In the genomic region with DNA sequence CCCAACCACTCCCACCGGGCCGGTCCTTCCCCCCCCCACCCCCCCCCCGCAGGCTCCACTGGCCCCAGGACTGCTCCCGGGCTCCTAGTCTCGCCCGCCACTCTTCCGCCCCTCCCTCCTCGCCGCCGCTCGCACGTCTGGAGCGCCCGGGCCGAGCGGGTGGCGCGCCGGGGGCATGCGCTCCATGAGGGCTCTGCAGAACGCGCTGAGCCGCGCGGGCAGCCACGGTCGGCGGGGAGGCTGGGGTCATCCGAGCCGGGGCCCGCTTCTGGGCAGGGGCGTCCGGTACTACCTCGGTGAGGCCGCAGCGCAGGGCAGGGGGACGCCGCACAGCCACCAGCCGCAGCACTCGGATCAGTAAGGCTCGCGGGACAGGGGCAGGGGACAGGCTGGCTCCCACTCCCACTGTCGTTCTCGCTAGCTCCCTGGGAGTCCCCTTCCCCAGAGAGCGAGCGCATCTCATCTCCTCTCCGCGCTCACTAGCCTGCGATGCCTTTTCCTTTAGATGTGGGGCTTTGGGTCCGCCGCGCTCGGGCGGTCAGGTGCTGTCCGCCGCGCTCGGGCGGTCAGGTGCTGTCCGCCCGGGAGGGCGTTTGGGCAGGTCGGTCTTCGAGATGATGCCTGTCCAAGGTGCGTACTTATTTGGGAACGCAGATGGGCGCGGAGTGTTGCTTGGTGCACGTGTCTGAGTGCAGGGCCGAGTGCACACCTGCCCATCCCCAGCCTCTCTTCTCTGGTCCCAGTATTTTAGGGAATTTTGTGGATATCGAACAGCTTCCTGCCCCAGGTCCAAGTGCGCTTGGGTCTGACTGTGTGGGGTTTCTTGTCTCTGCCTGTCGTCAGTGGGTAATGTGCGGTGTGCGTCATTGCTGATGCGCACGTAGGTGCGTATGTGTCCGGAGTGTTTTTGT, we compare ENCODE assay signal across 8 mouse cellular contexts. TPM values are rescaled to one million over a fixed set of nuclear protein-coding genes. Genes with fewer than 3 reads are reported as not detected.
DNase-seq lines count a peak whose midpoint lies in the region; ATAC-seq and TF ChIP-seq lines count a peak whose summit lies in the region.

No protein-coding gene starts in this region.

- no peak for TF ChIP-seq CTCF in MEL (IDR thresholded peaks at IDR 0.05 in 2 of 3, conservative IDR thresholded peaks at IDR 0.05 in 1 of 3; ENCODE audit: control insufficient read depth in 1 of 3, insufficient read depth in 1 of 3, low read depth in 2 of 3, low read length in 3 of 3, poor library complexity in 1 of 3, severe bottlenecking in 1 of 3)

- no peaks in the 10 kb centered on the region for H3K9me3 ChIP-seq in kidney, embryonic 16.5 days (ENCODE audit: low read length)
- H3K9me3 ChIP-seq in MEL (replicated peaks; ENCODE audit: insufficient read depth, low read length) = no peaks in the 10 kb centered on the region
- no peaks in the 10 kb centered on the region for H3K9me3 ChIP-seq in hindbrain, embryonic 11.5 days (ENCODE audit: control insufficient read depth, low read length)
- no peaks in the 10 kb centered on the region for H3K9me3 ChIP-seq in limb, embryonic 13.5 days

- no peak for TF ChIP-seq EP300 in MEL (IDR thresholded peaks at IDR 0.05; ENCODE audit: low read depth in 1 of 2, low read length in 2 of 2)

- 1% methylated on average over 58 of the region's 79 CpGs for WGBS in kidney, embryonic 16.5 days
- 2% methylated on average over 50 of the region's 79 CpGs for WGBS in hindbrain, embryonic 11.5 days
- WGBS in limb, embryonic 13.5 days = under 1% methylated on average over 63 of the region's 79 CpGs

- H3K27ac ChIP-seq in kidney, embryonic 16.5 days (ENCODE audit: low read length) = no peak overlapping the region
- no peak overlapping the region for H3K27ac ChIP-seq in MEL (ENCODE audit: control insufficient read depth, low read depth, low read length)
- H3K27ac ChIP-seq in hindbrain, embryonic 11.5 days (ENCODE audit: low read depth, low read length) = no peak overlapping the region
- H3K27ac ChIP-seq in limb, embryonic 13.5 days = no peak overlapping the region

- no peaks in the 10 kb centered on the region; the same call in 1 of the 2 replicates for H3K79me2 ChIP-seq in MEL (ENCODE audit: control insufficient read depth, insufficient read depth, low read length, poor library complexity)

- no peak for DNase-seq in kidney, adult 11 months
- no peak for DNase-seq in MEL (ENCODE audit: low read depth, low spot score)
- peak; percentile 52 to 70 for DNase-seq in cerebellum, postnatal 36 days
- no peak for DNase-seq in hindbrain, embryonic 11.5 days (ENCODE audit: low spot score)
- peak; percentile 69 for DNase-seq in retina, embryonic 14.5 days (ENCODE audit: low spot score)
- DNase-seq in adrenal gland, postnatal 14 days = no peak

- peaks cover 17% of the 10 kb centered on the region for H3K27me3 ChIP-seq in kidney, embryonic 16.5 days (ENCODE audit: insufficient read depth, low read length)
- H3K27me3 ChIP-seq in MEL (ENCODE audit: control insufficient read depth in 1 of 2, insufficient read depth in 2 of 2, low read length in 2 of 2) = no peaks in the 10 kb centered on the region
- peaks cover 17% of the 10 kb centered on the region for H3K27me3 ChIP-seq in hindbrain, embryonic 11.5 days (ENCODE audit: control insufficient read depth, insufficient read depth, low read length)
- H3K27me3 ChIP-seq in limb, embryonic 13.5 days = peaks cover 29% of the 10 kb centered on the region

- H3K36me3 ChIP-seq in kidney, embryonic 16.5 days (ENCODE audit: insufficient read depth, low read length) = no peaks in the 10 kb centered on the region
- H3K36me3 ChIP-seq in MEL (ENCODE audit: control insufficient read depth in 1 of 2, insufficient read depth in 2 of 2, low read length in 2 of 2) = peaks cover 0 to 10% of the 10 kb centered on the region in 2 experiments; a peak in 2 of 4 replicates
- no peaks in the 10 kb centered on the region for H3K36me3 ChIP-seq in hindbrain, embryonic 11.5 days (ENCODE audit: control insufficient read depth, insufficient read depth, low read length)
- no peaks in the 10 kb centered on the region for H3K36me3 ChIP-seq in limb, embryonic 13.5 days

- ATAC-seq in kidney, embryonic 16.5 days (ENCODE audit: low FRiP score, low TSS enrichment) = peak; percentile 90
- ATAC-seq in hindbrain, embryonic 11.5 days (ENCODE audit: low FRiP score) = peak; percentile 89
- ATAC-seq in limb, embryonic 13.5 days (ENCODE audit: low FRiP score, low read depth) = peak; percentile 88

- H3K9ac ChIP-seq in kidney, embryonic 16.5 days (replicated peaks; ENCODE audit: low read length) = peak overlapping the region; percentile 75
- H3K9ac ChIP-seq in MEL (ENCODE audit: control insufficient read depth, low read depth, low read length, poor library complexity, severe bottlenecking) = peak overlapping the region; percentile 85
- peak overlapping the region; percentile 62 for H3K9ac ChIP-seq in hindbrain, embryonic 11.5 days (ENCODE audit: low read depth, low read length)
- H3K9ac ChIP-seq in limb, embryonic 13.5 days = peak overlapping the region; percentile 72

- peak in 1 of 2 experiments; percentile 55; a peak in 2 of 4 replicates for TF ChIP-seq POLR2A in MEL (IDR thresholded peaks at IDR 0.05; ENCODE audit: control insufficient read depth in 1 of 2, insufficient read depth in 1 of 2, low read depth in 1 of 2, low read length in 2 of 2, poor library complexity in 1 of 2)

- H3K4me3 ChIP-seq in kidney, embryonic 16.5 days (ENCODE audit: low read length) = peak overlapping the region; percentile 70
- H3K4me3 ChIP-seq in MEL (ENCODE audit: control insufficient read depth in 1 of 2, insufficient read depth in 1 of 2, low read depth in 2 of 2, low read length in 2 of 2) = peak overlapping the region; percentile 85 to 89
- peak overlapping the region; percentile 60 for H3K4me3 ChIP-seq in hindbrain, embryonic 11.5 days (ENCODE audit: low read depth, low read length)
- peak overlapping the region; percentile 73 for H3K4me3 ChIP-seq in limb, embryonic 13.5 days

- H3K4me2 ChIP-seq in kidney, embryonic 16.5 days (replicated peaks; ENCODE audit: low read depth, low read length) = peak overlapping the region; percentile 98
- H3K4me2 ChIP-seq in hindbrain, embryonic 11.5 days (replicated peaks; ENCODE audit: low read depth, low read length) = peak overlapping the region; percentile 99
- H3K4me2 ChIP-seq in limb, embryonic 13.5 days (replicated peaks) = peak overlapping the region; percentile 98

- TF ChIP-seq RAD21 in MEL (IDR thresholded peaks at IDR 0.05; ENCODE audit: low read depth, low read length) = no peak

- H3K4me1 ChIP-seq in kidney, embryonic 16.5 days (ENCODE audit: insufficient read depth, low read length) = 0 out of 2 replicates have a peak, but pooled peaks cover 4% of the 10 kb centered on the region
- peaks cover 3 to 22% of the 10 kb centered on the region in 2 experiments; a peak in 3 of 4 replicates for H3K4me1 ChIP-seq in MEL (ENCODE audit: control insufficient read depth in 1 of 2, insufficient read depth in 2 of 2, low read length in 2 of 2)
- H3K4me1 ChIP-seq in hindbrain, embryonic 11.5 days (replicated peaks; ENCODE audit: control insufficient read depth, insufficient read depth, low read length) = no peaks in the 10 kb centered on the region; the same call in 1 of the 2 replicates
- peaks cover 7% of the 10 kb centered on the region for H3K4me1 ChIP-seq in limb, embryonic 13.5 days

RNA-seq across cellular contexts. Expression of a gene that starts 0.5 kb away (rescaled TPM):
- 1.1 and 1.3 TPM in 2 replicates for polyA plus RNA-seq in kidney, embryonic 16.5 days (2015; fragmentation: Nextera tagmentation; extraction: Ambion mirVana)
- 11.8 and 15.6 TPM in 2 replicates for total RNA-seq in MEL (2012; rRNA removed)
- 10 to 100 TPM in 1 of 2 experiments, not detected in 1; 17.8 TPM for polyA plus RNA-seq in MEL (2012; ENCODE audit: insufficient read depth in 1 of 2, insufficient read length in 2 of 2, low read depth in 1 of 2, low replicate concordance in 2 of 2, missing spikeins in 1 of 2)
- 1.3 and 1.5 TPM in 2 replicates for polyA plus RNA-seq in hindbrain, embryonic 11.5 days (2014; fragmentation: Nextera tagmentation; extraction: Ambion mirVana)
- polyA plus RNA-seq in limb, embryonic 13.5 days (2015; fragmentation: Nextera tagmentation; extraction: Ambion mirVana) = 1.8 and 2.5 TPM in 2 replicates
- 2.9 and 31.3 TPM in 2 replicates for total RNA-seq in adrenal gland, postnatal 14 days (2021)

RNA-seq across cellular contexts. Expression of a gene that starts 14.7 kb away (rescaled TPM):
- 39.8 and 43.6 TPM in 2 replicates for polyA plus RNA-seq in kidney, embryonic 16.5 days (2015; fragmentation: Nextera tagmentation; extraction: Ambion mirVana)
- total RNA-seq in MEL (2012; rRNA removed) = 5.1 and 5.8 TPM in 2 replicates
- 10 to 100 TPM in 1 of 2 experiments, not detected in 1; 23.5 TPM for polyA plus RNA-seq in MEL (2012; ENCODE audit: insufficient read depth in 1 of 2, insufficient read length in 2 of 2, low read depth in 1 of 2, low replicate concordance in 2 of 2, missing spikeins in 1 of 2)
- polyA plus RNA-seq in hindbrain, embryonic 11.5 days (2014; fragmentation: Nextera tagmentation; extraction: Ambion mirVana) = 18.9 and 19.5 TPM in 2 replicates
- 39.0 and 40.6 TPM in 2 replicates for polyA plus RNA-seq in limb, embryonic 13.5 days (2015; fragmentation: Nextera tagmentation; extraction: Ambion mirVana)
- 73.9 and 78.9 TPM in 2 replicates for total RNA-seq in adrenal gland, postnatal 14 days (2021)

RNA-seq across cellular contexts. Expression of a gene that starts 16.8 kb away (rescaled TPM):
- 34.2 and 38.6 TPM in 2 replicates for polyA plus RNA-seq in kidney, embryonic 16.5 days (2015; fragmentation: Nextera tagmentation; extraction: Ambion mirVana)
- total RNA-seq in MEL (2012; rRNA removed) = 13.8 and 17.2 TPM in 2 replicates
- polyA plus RNA-seq in MEL (2012; ENCODE audit: insufficient read depth in 1 of 2, insufficient read length in 2 of 2, low read depth in 1 of 2, low replicate concordance in 2 of 2, missing spikeins in 1 of 2) = 10 to 100 TPM in 1 of 2 experiments, not detected in 1; 19.6 TPM
- polyA plus RNA-seq in hindbrain, embryonic 11.5 days (2014; fragmentation: Nextera tagmentation; extraction: Ambion mirVana) = 25.2 and 31.1 TPM in 2 replicates
- 34.5 and 35.2 TPM in 2 replicates for polyA plus RNA-seq in limb, embryonic 13.5 days (2015; fragmentation: Nextera tagmentation; extraction: Ambion mirVana)
- total RNA-seq in adrenal gland, postnatal 14 days (2021) = 18.9 and 21.5 TPM in 2 replicates

RNA-seq across cellular contexts. Expression of a gene that starts 30.8 kb away (rescaled TPM):
- not detected in 2 replicates for polyA plus RNA-seq in kidney, embryonic 16.5 days (2015; fragmentation: Nextera tagmentation; extraction: Ambion mirVana)
- not detected in 2 replicates for total RNA-seq in MEL (2012; rRNA removed)
- polyA plus RNA-seq in MEL (2012; ENCODE audit: insufficient read depth in 1 of 2, insufficient read length in 2 of 2, low read depth in 1 of 2, low replicate concordance in 2 of 2, missing spikeins in 1 of 2) = under 1 TPM in 1 of 2 experiments, not detected in 1; 0.04 TPM
- polyA plus RNA-seq in hindbrain, embryonic 11.5 days (2014; fragmentation: Nextera tagmentation; extraction: Ambion mirVana) = 0.11 TPM in 1 of 2 replicates, not detected in the other
- 0.45 and 0.57 TPM in 2 replicates for polyA plus RNA-seq in limb, embryonic 13.5 days (2015; fragmentation: Nextera tagmentation; extraction: Ambion mirVana)
- not detected in 2 replicates for total RNA-seq in adrenal gland, postnatal 14 days (2021)

RNA-seq across cellular contexts. Expression of a gene that starts 37.1 kb away (rescaled TPM):
- polyA plus RNA-seq in kidney, embryonic 16.5 days (2015; fragmentation: Nextera tagmentation; extraction: Ambion mirVana) = 64.5 and 68.2 TPM in 2 replicates
- total RNA-seq in MEL (2012; rRNA removed) = 49.3 and 50.2 TPM in 2 replicates
- 100 to 1,000 TPM in 1 of 2 experiments, 10 to 100 TPM in 1; 89.8 to 627 TPM for polyA plus RNA-seq in MEL (2012; ENCODE audit: insufficient read depth in 1 of 2, insufficient read length in 2 of 2, low read depth in 1 of 2, low replicate concordance in 2 of 2, missing spikeins in 1 of 2)
- polyA plus RNA-seq in hindbrain, embryonic 11.5 days (2014; fragmentation: Nextera tagmentation; extraction: Ambion mirVana) = 43.1 and 43.8 TPM in 2 replicates
- polyA plus RNA-seq in limb, embryonic 13.5 days (2015; fragmentation: Nextera tagmentation; extraction: Ambion mirVana) = 75.7 and 76.4 TPM in 2 replicates
- total RNA-seq in adrenal gland, postnatal 14 days (2021) = 16.5 and 19.3 TPM in 2 replicates

Comparison
In these comparisons a context has a peak if more than half of its experiments do, and no peak if none do; other contexts are left out.
1. DNase-seq: peak in cerebellum, postnatal 36 days (2 of 2) and retina, embryonic 14.5 days (single experiment); none in kidney, adult 11 months (single experiment), MEL (single experiment), hindbrain, embryonic 11.5 days (single experiment) and adrenal gland, postnatal 14 days (single experiment).
2. Peak in every context shown above with its lines, with median percentiles within 50 percentile points of each other: ATAC-seq, H3K4me2 ChIP-seq, H3K4me3 ChIP-seq and H3K9ac ChIP-seq.